Mouse (Mus musculus) right cerebral cortex, postnatal 36 days (tissue): Measurements from ENCODE around the gene Lst1.

Experiments used
- DNase-seq, 2 experiments: peaks; one replicate each; pipeline ENCODE4 v3.0.0; 2022; ENCODE audit warnings: low spot score in 2 of 2, mixed read lengths in 1 of 2

Gene Lst1

GRCm38 (mm10) chr17:35209785-35210535, 21.7 kb upstream of the Lst1 start:
- DNase-seq, result no peak

GRCm38 (mm10) chr17:35205380-35205769, 17.1 kb upstream of the Lst1 start:
- DNase-seq, result no peak

GRCm38 (mm10) chr17:35204494-35205379, 16.5 kb upstream of the Lst1 start, which contains the start of gene Lta:
TSS of gene Lta (minus strand) at chr17:35205351.
- DNase-seq, result no peak

- no peak for DNase-seq
Observed at GRCm38 (mm10) chr17:35202442-35202841, 14.2 kb upstream of the Lst1 start.

GRCm38 (mm10) chr17:35201787-35202186, 13.5 kb upstream of the Lst1 start, which contains the start of gene Tnf:
TSS of gene Tnf (minus strand) at chr17:35202007.
- no peak for DNase-seq

- DNase-seq, result no peak
Observed at GRCm38 (mm10) chr17:35201128-35201527, 12.9 kb upstream of the Lst1 start.

GRCm38 (mm10) chr17:35200398-35200797, 12.2 kb upstream of the Lst1 start:
- DNase-seq, result no peak

- no peak for DNase-seq
Observed at GRCm38 (mm10) chr17:35198946-35199345, 10.7 kb upstream of the Lst1 start.

GRCm38 (mm10) chr17:35198029-35198428, 9.8 kb upstream of the Lst1 start:
- no peak for DNase-seq

- no peak for DNase-seq
Observed at GRCm38 (mm10) chr17:35197126-35197525, 8.9 kb upstream of the Lst1 start.

- DNase-seq, result no peak
Observed at GRCm38 (mm10) chr17:35196321-35196641, 8.0 kb upstream of the Lst1 start.

GRCm38 (mm10) chr17:35195631-35196320, 7.5 kb upstream of the Lst1 start:
- DNase-seq, result peak; percentile 73 to 77

- DNase-seq, result no peak
Observed at GRCm38 (mm10) chr17:35194844-35195630, 6.8 kb upstream of the Lst1 start.

- DNase-seq, result no peak
Observed at GRCm38 (mm10) chr17:35193881-35194843, 5.9 kb upstream of the Lst1 start, which contains the start of gene Ltb. TSS of gene Ltb (plus strand) at chr17:35194439.

GRCm38 (mm10) chr17:35192924-35193323, 4.7 kb upstream of the Lst1 start:
- no peak for DNase-seq

- no peak for DNase-seq
Observed at GRCm38 (mm10) chr17:35191723-35192122, 3.5 kb upstream of the Lst1 start.

- no peak for DNase-seq
Observed at GRCm38 (mm10) chr17:35190096-35190495, 1.9 kb upstream of the Lst1 start.

GRCm38 (mm10) chr17:35189186-35189585, 947 bp upstream of the Lst1 start:
- no peak for DNase-seq

- DNase-seq, result no peak
Observed at GRCm38 (mm10) chr17:35187345-35187744, 894 bp downstream of the Lst1 start.

- DNase-seq, result no peak
Observed at GRCm38 (mm10) chr17:35186681-35187080, 1.6 kb downstream of the Lst1 start.
